Comparison of ENCODE assay signal across 8 mouse cellular contexts in the genomic region with DNA sequence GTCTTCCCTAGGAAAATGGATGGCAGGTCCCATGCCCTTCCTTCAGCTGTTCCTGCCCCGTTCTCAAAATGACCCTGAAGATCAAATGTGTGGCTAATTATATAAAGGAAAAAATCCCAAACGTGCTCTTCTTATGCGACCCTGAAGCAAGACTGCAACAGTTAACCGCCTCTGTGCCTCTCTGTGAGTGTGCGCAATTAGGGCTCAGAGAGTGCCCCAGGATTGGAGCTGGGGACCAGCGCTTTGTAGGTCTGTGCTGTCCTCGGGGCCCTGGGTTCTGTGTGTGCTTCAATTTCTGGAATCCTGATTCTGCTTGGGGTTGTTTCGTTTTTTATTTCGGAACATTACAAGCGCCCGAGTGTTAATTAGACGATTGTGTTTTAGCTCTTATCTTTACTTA. TPM values are rescaled to one million over a fixed set of nuclear protein-coding genes. Genes with fewer than 3 reads are reported as not detected.
DNase-seq lines count a peak whose midpoint lies in the region; ATAC-seq and TF ChIP-seq lines count a peak whose summit lies in the region.

No protein-coding gene starts in this region.

- 12% methylated on average over 12 of the region's 12 CpGs for WGBS in heart, embryonic 10.5 days
- 6% methylated on average over 12 of the region's 12 CpGs for WGBS in forebrain, postnatal 0 days
- 20% methylated on average over 12 of the region's 12 CpGs for WGBS in liver, embryonic 15.5 days (ENCODE audit: insufficient replicate concordance)

- H3K4me2 ChIP-seq in forebrain, postnatal 0 days (ENCODE audit: low read depth): peak overlapping the region; percentile 58
- H3K4me2 ChIP-seq in liver, embryonic 15.5 days: peak overlapping the region; percentile 43

- H3K4me1 ChIP-seq in heart, embryonic 10.5 days: peaks cover 14% of the 10 kb centered on the region
- peaks cover 17% of the 10 kb centered on the region for H3K4me1 ChIP-seq in E14TG2a.4 (replicated peaks; ENCODE audit: low read depth, low read length)
- H3K4me1 ChIP-seq in forebrain, postnatal 0 days (ENCODE audit: insufficient read depth): no peaks in the 10 kb centered on the region
- no peaks in the 10 kb centered on the region for H3K4me1 ChIP-seq in liver, embryonic 15.5 days (replicated peaks)

- H3K9me3 ChIP-seq in heart, embryonic 10.5 days: no peaks in the 10 kb centered on the region
- no peaks in the 10 kb centered on the region for H3K9me3 ChIP-seq in E14TG2a.4 (ENCODE audit: low read length)
- no peaks in the 10 kb centered on the region for H3K9me3 ChIP-seq in forebrain, postnatal 0 days (ENCODE audit: low read length)
- no peaks in the 10 kb centered on the region for H3K9me3 ChIP-seq in liver, embryonic 15.5 days (replicated peaks)

- no peak overlapping the region for H3K27ac ChIP-seq in heart, embryonic 10.5 days
- H3K27ac ChIP-seq in forebrain, postnatal 0 days (ENCODE audit: low read depth, low read length): no peak overlapping the region
- no peak overlapping the region for H3K27ac ChIP-seq in liver, embryonic 15.5 days (replicated peaks)
- no peak overlapping the region for H3K27ac ChIP-seq in left cerebral cortex, adult 2 months

- peak overlapping the region; percentile 57 for H3K4me3 ChIP-seq in heart, embryonic 10.5 days
- H3K4me3 ChIP-seq in E14TG2a.4 (replicated peaks; ENCODE audit: low read length): peak overlapping the region; percentile 78
- peak overlapping the region; percentile 29 for H3K4me3 ChIP-seq in forebrain, postnatal 0 days (ENCODE audit: low read depth, low read length)
- H3K4me3 ChIP-seq in liver, embryonic 15.5 days (replicated peaks): no peak overlapping the region
- H3K4me3 ChIP-seq in left cerebral cortex, adult 2 months: no peak overlapping the region

- no peak overlapping the region for H3K9ac ChIP-seq in forebrain, postnatal 0 days
- H3K9ac ChIP-seq in liver, embryonic 15.5 days: no peak overlapping the region

- intact Hi-C loops in left cerebral cortex, adult 2 months (cut with DNase I): no loop called here
- intact Hi-C loops in gastrocnemius, postnatal 36 days (cut with DNase I): no loop called here

- no peaks in the 10 kb centered on the region for H3K27me3 ChIP-seq in heart, embryonic 10.5 days (ENCODE audit: insufficient read depth, poor library complexity, severe bottlenecking)
- peaks cover 8% of the 10 kb centered on the region for H3K27me3 ChIP-seq in E14TG2a.4 (ENCODE audit: insufficient read depth, low read length)
- H3K27me3 ChIP-seq in forebrain, postnatal 0 days (ENCODE audit: insufficient read depth, low read length): no peaks in the 10 kb centered on the region
- no peaks in the 10 kb centered on the region; the same call in 1 of the 2 replicates for H3K27me3 ChIP-seq in liver, embryonic 15.5 days

- ATAC-seq in forebrain, postnatal 0 days: no peak
- no peak for ATAC-seq in liver, embryonic 15.5 days (ENCODE audit: insufficient read depth)

- H3K36me3 ChIP-seq in heart, embryonic 10.5 days: no peaks in the 10 kb centered on the region
- H3K36me3 ChIP-seq in E14TG2a.4 (ENCODE audit: insufficient read depth, low read length): no peaks in the 10 kb centered on the region
- H3K36me3 ChIP-seq in forebrain, postnatal 0 days (ENCODE audit: insufficient read depth): no peaks in the 10 kb centered on the region
- H3K36me3 ChIP-seq in liver, embryonic 15.5 days (replicated peaks): no peaks in the 10 kb centered on the region

- DNase-seq in heart, embryonic 10.5 days (ENCODE audit: low spot score): no peak
- no peak for DNase-seq in heart, adult 9 months (ENCODE audit: low spot score in 2 of 2)
- DNase-seq in forebrain, postnatal 0 days: no peak
- DNase-seq in left cerebral cortex, adult 2 months (ENCODE audit: extremely low spot score in 1 of 2, low spot score in 2 of 2): no peak
- DNase-seq in urinary bladder, adult 18-20 months (ENCODE audit: low spot score in 2 of 2): no peak
- DNase-seq in gastrocnemius, postnatal 36 days: no peak

- TF ChIP-seq CTCF in E14TG2a.4 (conservative IDR thresholded peaks at IDR 0.05; ENCODE audit: low read length): no peak
- TF ChIP-seq CTCF in forebrain, postnatal 0 days (IDR thresholded peaks at IDR 0.05; ENCODE audit: low read depth): no peak
- no peak for TF ChIP-seq CTCF in left cerebral cortex, adult 2 months (IDR thresholded peaks at IDR 0.05)

RNA-seq across cellular contexts. Expression of gene Hydin, which starts 0.5 kb away (rescaled TPM):
- polyA plus RNA-seq in heart, embryonic 10.5 days (2016; fragmentation: Nextera tagmentation; extraction: Ambion mirVana): 0.06 and 0.14 TPM in 2 replicates
- total RNA-seq in forebrain, postnatal 0 days (2014; rRNA removed): 0.92 and 1.0 TPM in 2 replicates
- 0.21 and 0.63 TPM in 2 replicates for polyA plus RNA-seq in forebrain, postnatal 0 days (2015; fragmentation: Nextera tagmentation; extraction: Ambion mirVana)
- polyA plus RNA-seq in liver, embryonic 15.5 days (2015; fragmentation: Nextera tagmentation; extraction: Ambion mirVana): 0.07 and 0.10 TPM in 2 replicates
- total RNA-seq in left cerebral cortex, adult 2 months (2021): under 1 TPM; 0.50 to 0.63 TPM
- under 1 TPM; 0.05 to 0.07 TPM for total RNA-seq in gastrocnemius, postnatal 36 days (2021)

RNA-seq across cellular contexts. Expression of gene Cmtr2, which starts 51.8 kb away (rescaled TPM):
- polyA plus RNA-seq in heart, embryonic 10.5 days (2016; fragmentation: Nextera tagmentation; extraction: Ambion mirVana): 6.4 and 7.6 TPM in 2 replicates
- total RNA-seq in forebrain, postnatal 0 days (2014; rRNA removed): 21.9 and 24.9 TPM in 2 replicates
- polyA plus RNA-seq in forebrain, postnatal 0 days (2015; fragmentation: Nextera tagmentation; extraction: Ambion mirVana): 9.1 and 9.3 TPM in 2 replicates
- polyA plus RNA-seq in liver, embryonic 15.5 days (2015; fragmentation: Nextera tagmentation; extraction: Ambion mirVana): 2.9 TPM in 2 replicates
- total RNA-seq in left cerebral cortex, adult 2 months (2021): 1 to 10 TPM; 5.9 to 6.2 TPM
- 1 to 10 TPM; 2.1 to 3.2 TPM for total RNA-seq in gastrocnemius, postnatal 36 days (2021)

Comparison
In these comparisons a context has a peak if more than half of its experiments do, and no peak if none do; other contexts are left out.
1. H3K4me3 ChIP-seq: peak in heart, embryonic 10.5 days (single experiment), E14TG2a.4 (single experiment) and forebrain, postnatal 0 days (single experiment); none in liver, embryonic 15.5 days (single experiment) and left cerebral cortex, adult 2 months (single experiment).